13 mouse cellular contexts compared by ENCODE assay signal in genomic region chr5:3356261-3356778, GRCm38 (mm10). TPM values are rescaled to one million over a fixed set of nuclear protein-coding genes. Genes with fewer than 3 reads are reported as not detected.
A peak's percentile ranks its signal among the peaks of the same experiment; 100 is the strongest.
DNase-seq lines count a peak whose midpoint lies in the region; ATAC-seq and TF ChIP-seq lines count a peak whose summit lies in the region.
"Had no signal": no experiment of that assay in that cellular context is flagged by ENCODE, and none has a peak within 500 bp of the region (broad histone marks: within the 10 kb centered on the region; RNA-seq: fewer than 3 reads in every experiment).

No protein-coding gene starts in this region.

- H3K9ac ChIP-seq in heart, embryonic 14.5 days (ENCODE audit: low read length) = no peak overlapping the region
- no peak overlapping the region for H3K9ac ChIP-seq in hindbrain, embryonic 14.5 days
- H3K9ac ChIP-seq: hindbrain, embryonic 15.5 days had no signal

- intact Hi-C loops in heart, postnatal 25 days (cut with DNase I) = no loop called here

- H3K4me1 ChIP-seq in heart, embryonic 14.5 days (ENCODE audit: control insufficient read depth in 2 of 2, insufficient read depth in 2 of 2, low read length in 2 of 2) = peaks cover 10 to 20% of the 10 kb centered on the region in 2 experiments
- H3K4me1 ChIP-seq in bone marrow macrophage, adult 2 months (ENCODE audit: control insufficient read depth, insufficient read depth, low read length) = peaks cover 46% of the 10 kb centered on the region
- no peaks in the 10 kb centered on the region; the same call in 1 of the 2 replicates for H3K4me1 ChIP-seq in small intestine, adult 2 months (ENCODE audit: control insufficient read depth, insufficient read depth, insufficient read length, low read length)
- H3K4me1 ChIP-seq in hindbrain, embryonic 14.5 days (replicated peaks; ENCODE audit: control insufficient read depth, insufficient read depth, low read length) = no peaks in the 10 kb centered on the region
- H3K4me1 ChIP-seq: hindbrain, embryonic 15.5 days had no signal

- H3K9me3 ChIP-seq in heart, embryonic 14.5 days (ENCODE audit: control insufficient read depth, low read length) = no peaks in the 10 kb centered on the region
- H3K9me3 ChIP-seq in hindbrain, embryonic 14.5 days (ENCODE audit: control insufficient read depth, low read length) = no peaks in the 10 kb centered on the region
- H3K9me3 ChIP-seq: hindbrain, embryonic 15.5 days had no signal

- H3K4me2 ChIP-seq in heart, embryonic 14.5 days (ENCODE audit: low read length) = no peak overlapping the region
- H3K4me2 ChIP-seq in hindbrain, embryonic 14.5 days (replicated peaks) = no peak overlapping the region
- H3K4me2 ChIP-seq: hindbrain, embryonic 15.5 days had no signal

- DNase-seq in heart, postnatal 25 days (ENCODE audit: low spot score) = no peak
- DNase-seq in thymus, postnatal 0 days (ENCODE audit: low spot score) = peak; percentile 21
- no peak for DNase-seq in thymus, postnatal 36 days
- DNase-seq in hindbrain, embryonic 14.5 days (ENCODE audit: low spot score) = no peak
- DNase-seq: cerebellum, adult 11 months; cerebellum, postnatal 36 days; kidney, adult 11 months; right cerebral cortex, adult 18-20 months had no signal

- TF ChIP-seq POLR2A in bone marrow macrophage, adult 2 months (IDR thresholded peaks at IDR 0.05; ENCODE audit: borderline replicate concordance, low read depth, low read length) = no peak
- no peak for TF ChIP-seq POLR2A in small intestine, adult 2 months (IDR thresholded peaks at IDR 0.05; ENCODE audit: low read depth, low read length)

- TF ChIP-seq CTCF in bone marrow macrophage, adult 2 months (IDR thresholded peaks at IDR 0.05; ENCODE audit: low read depth, low read length) = no peak
- no peak for TF ChIP-seq CTCF in small intestine, adult 2 months (IDR thresholded peaks at IDR 0.05; ENCODE audit: extremely low read depth, insufficient read length, insufficient replicate concordance, low read depth, low read length)

- no peaks in the 10 kb centered on the region for H3K36me3 ChIP-seq in heart, embryonic 14.5 days (ENCODE audit: control insufficient read depth, insufficient read depth, low read length)
- no peaks in the 10 kb centered on the region for H3K36me3 ChIP-seq in small intestine, adult 2 months (ENCODE audit: control insufficient read depth, insufficient read depth, low read length)
- no peaks in the 10 kb centered on the region for H3K36me3 ChIP-seq in hindbrain, embryonic 14.5 days (replicated peaks; ENCODE audit: control insufficient read depth, insufficient read depth)
- H3K36me3 ChIP-seq: hindbrain, embryonic 15.5 days had no signal

- H3K27me3 ChIP-seq in heart, embryonic 14.5 days (ENCODE audit: control insufficient read depth, insufficient read depth, low read length) = no peaks in the 10 kb centered on the region
- no peaks in the 10 kb centered on the region for H3K27me3 ChIP-seq in small intestine, adult 2 months (ENCODE audit: control insufficient read depth, insufficient read depth, low read length)
- no peaks in the 10 kb centered on the region for H3K27me3 ChIP-seq in hindbrain, embryonic 14.5 days (ENCODE audit: control insufficient read depth, insufficient read depth, low read length)
- H3K27me3 ChIP-seq: hindbrain, embryonic 15.5 days had no signal

- H3K4me3 ChIP-seq in heart, embryonic 14.5 days (ENCODE audit: control insufficient read depth in 1 of 2, insufficient read depth in 1 of 2, low read depth in 1 of 2, low read length in 2 of 2) = no peak overlapping the region
- no peak overlapping the region for H3K4me3 ChIP-seq in bone marrow macrophage, adult 2 months (ENCODE audit: insufficient read depth, low read length)
- no peak overlapping the region for H3K4me3 ChIP-seq in small intestine, adult 2 months (ENCODE audit: low read depth, low read length)
- no peak overlapping the region for H3K4me3 ChIP-seq in hindbrain, embryonic 14.5 days (replicated peaks; ENCODE audit: low read length)
- H3K4me3 ChIP-seq: hindbrain, embryonic 15.5 days; myocyte had no signal

- ATAC-seq in heart, embryonic 14.5 days (ENCODE audit: insufficient number of reproducible peaks, insufficient read depth, low FRiP score, low read depth) = no peak
- no peak for ATAC-seq in hindbrain, embryonic 14.5 days (ENCODE audit: low FRiP score)

- WGBS in heart, embryonic 14.5 days = 54% methylated on average over 10 of the region's 10 CpGs
- 50% methylated on average over 10 of the region's 10 CpGs for WGBS in small intestine, adult 2 months
- 75% methylated on average over 10 of the region's 10 CpGs for WGBS in hindbrain, embryonic 14.5 days

- peak overlapping the region; percentile 25 to 27; a peak in 2 of 4 replicates for H3K27ac ChIP-seq in heart, embryonic 14.5 days (replicated peaks in 1 of 2; ENCODE audit: control insufficient read depth in 1 of 2, insufficient read depth in 1 of 2, low read depth in 2 of 2, low read length in 2 of 2)
- peak overlapping the region; percentile 48 for H3K27ac ChIP-seq in bone marrow macrophage, adult 2 months (ENCODE audit: insufficient read depth, low read depth, low read length)
- peak overlapping the region; percentile 58; the same call in 1 of the 2 replicates for H3K27ac ChIP-seq in small intestine, adult 2 months (ENCODE audit: insufficient read depth, low read depth, low read length)
- no peak overlapping the region for H3K27ac ChIP-seq in hindbrain, embryonic 14.5 days
- H3K27ac ChIP-seq: hindbrain, embryonic 15.5 days had no signal

RNA-seq across cellular contexts. Expression of gene Cdk6, which starts 15.0 kb away (rescaled TPM):
- polyA plus RNA-seq in heart, embryonic 14.5 days (2014; fragmentation: Nextera tagmentation; extraction: Ambion mirVana) = 32.1 and 34.3 TPM in 2 replicates
- total RNA-seq in heart, postnatal 25 days (2021) = 10 to 100 TPM; 12.1 to 15.2 TPM
- 44.6 and 61.5 TPM in 2 replicates for polyA plus RNA-seq in thymus, postnatal 0 days (2015; fragmentation: Nextera tagmentation; extraction: Ambion mirVana)
- polyA plus RNA-seq in bone marrow macrophage, adult 2 months (2012; ENCODE audit: insufficient read depth, insufficient read length, missing spikeins) = 24.1 and 25.7 TPM in 2 replicates
- polyA plus RNA-seq in small intestine, adult 2 months (2012; rRNA removed) = 3.6 and 7.7 TPM in 2 replicates
- 11.8 and 14.8 TPM in 2 replicates for polyA plus RNA-seq in hindbrain, embryonic 14.5 days (2014; fragmentation: Nextera tagmentation; extraction: Ambion mirVana)
